Mouse (Mus musculus) ES-Bruce4 (cell line): Measurements from ENCODE around the gene Cntnap2.

Source experiments
- EP300 ChIP-seq: IDR thresholded peaks from 2 replicates; pipeline ENCODE4 v1.6.1; 2011; ENCODE audit warnings: low read depth, low read length; ENCODE audit not compliant: insufficient read depth
- POLR2A ChIP-seq: IDR thresholded peaks from one replicate; pipeline ENCODE4 v1.8.1; 2011; ENCODE audit warnings: low read length; ENCODE audit not compliant: insufficient read depth

DNA sequence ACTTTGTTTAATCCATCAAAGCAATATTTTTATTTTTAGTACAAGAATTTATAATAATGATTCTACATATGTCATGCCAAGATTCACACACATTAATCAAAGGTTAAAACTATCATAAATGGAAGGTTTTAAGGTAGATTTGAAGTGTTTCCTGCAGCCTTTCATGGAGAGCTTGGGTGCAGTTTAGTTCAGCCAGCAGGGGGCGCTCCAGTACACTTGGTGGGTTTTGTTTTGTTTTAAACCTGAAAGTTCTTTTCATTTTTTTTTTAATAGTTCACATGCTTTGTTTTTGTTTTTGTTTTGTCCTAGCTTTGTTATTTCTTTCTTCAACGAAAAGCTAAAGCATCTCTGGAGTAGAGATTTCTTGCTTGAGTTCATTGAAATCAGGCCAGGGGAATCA, 264.3 kb downstream of the Cntnap2 start:
- TF ChIP-seq POLR2A (no peak), EP300 (no peak)
